8 mouse cellular contexts compared by ENCODE assay signal in the genomic region with DNA sequence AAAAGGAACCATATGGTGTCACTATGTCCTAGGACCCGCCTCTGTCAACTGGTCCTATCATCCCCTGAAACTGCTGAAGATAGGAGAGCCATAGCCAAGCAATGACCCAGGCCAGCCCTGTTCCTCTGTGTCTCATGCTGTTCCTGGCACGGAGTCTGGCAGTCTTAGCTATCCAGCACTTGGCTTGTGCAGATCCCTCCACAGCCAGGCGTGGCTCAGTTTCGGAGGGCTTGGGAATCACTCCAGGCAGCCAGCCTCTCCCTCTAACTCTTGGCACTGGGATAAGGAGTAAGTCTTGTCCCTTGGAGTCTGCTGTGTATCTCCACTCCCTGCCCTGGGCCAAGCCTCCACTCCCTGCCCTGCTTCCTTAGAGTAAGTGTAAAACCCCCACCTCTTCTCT. TPM values are rescaled to one million over a fixed set of nuclear protein-coding genes. Genes with fewer than 3 reads are reported as not detected.
DNase-seq lines count a peak whose midpoint lies in the region; ATAC-seq lines count a peak whose summit lies in the region.

No protein-coding gene starts in this region.

- H3K9ac ChIP-seq in embryonic facial prominence, embryonic 14.5 days (ENCODE audit: low read depth, low read length), result no peak overlapping the region

- no peak for ATAC-seq in embryonic facial prominence, embryonic 14.5 days (ENCODE audit: low read depth)

- H3K27me3 ChIP-seq in embryonic facial prominence, embryonic 14.5 days (replicated peaks; ENCODE audit: control insufficient read depth, insufficient read depth, low read length), result no peaks in the 10 kb centered on the region
- H3K27me3 ChIP-seq in embryonic facial prominence, embryonic 10.5 days (replicated peaks; ENCODE audit: low read depth, poor library complexity, severe bottlenecking), result no peaks in the 10 kb centered on the region
- no peaks in the 10 kb centered on the region for H3K27me3 ChIP-seq in midbrain, embryonic 10.5 days (ENCODE audit: low read depth, poor library complexity, severe bottlenecking)

- H3K9me3 ChIP-seq in embryonic facial prominence, embryonic 14.5 days (ENCODE audit: control insufficient read depth, low read length), result no peaks in the 10 kb centered on the region
- H3K9me3 ChIP-seq in embryonic facial prominence, embryonic 10.5 days, result no peaks in the 10 kb centered on the region
- no peaks in the 10 kb centered on the region for H3K9me3 ChIP-seq in midbrain, embryonic 10.5 days (replicated peaks)

- H3K27ac ChIP-seq in embryonic facial prominence, embryonic 14.5 days (replicated peaks; ENCODE audit: low read depth, low read length), result no peak overlapping the region
- H3K27ac ChIP-seq in embryonic facial prominence, embryonic 10.5 days (replicated peaks), result no peak overlapping the region
- no peak overlapping the region for H3K27ac ChIP-seq in midbrain, embryonic 10.5 days (replicated peaks)

- DNase-seq in embryonic facial prominence, embryonic 14.5 days (ENCODE audit: low spot score), result peak; percentile 51
- no peak for DNase-seq in embryonic facial prominence, embryonic 10.5 days (ENCODE audit: low spot score)
- peak; percentile 43 for DNase-seq in right cerebral cortex, adult 18-20 months
- DNase-seq in right cerebral cortex, postnatal 14 days, result no peak
- DNase-seq in heart, postnatal 14 days, result peak; percentile 83 to 84
- DNase-seq in testis, postnatal 10 days (ENCODE audit: low spot score), result peak; percentile 73
- DNase-seq in frontal cortex, postnatal 25 days (ENCODE audit: low spot score in 2 of 2), result no peak
- DNase-seq in midbrain, embryonic 10.5 days (ENCODE audit: low spot score), result no peak

- H3K4me1 ChIP-seq in embryonic facial prominence, embryonic 14.5 days (ENCODE audit: control insufficient read depth, insufficient read depth, low read length), result no peaks in the 10 kb centered on the region
- H3K4me1 ChIP-seq in embryonic facial prominence, embryonic 10.5 days, result peaks cover 16% of the 10 kb centered on the region; the same call in 1 of the 2 replicates
- H3K4me1 ChIP-seq in midbrain, embryonic 10.5 days, result peaks cover 7% of the 10 kb centered on the region; the same call in 1 of the 2 replicates

- H3K4me2 ChIP-seq in embryonic facial prominence, embryonic 14.5 days (ENCODE audit: low read depth, low read length), result no peak overlapping the region

- no peak overlapping the region for H3K4me3 ChIP-seq in embryonic facial prominence, embryonic 14.5 days (ENCODE audit: low read depth, low read length)
- H3K4me3 ChIP-seq in embryonic facial prominence, embryonic 10.5 days, result no peak overlapping the region
- no peak overlapping the region for H3K4me3 ChIP-seq in midbrain, embryonic 10.5 days

- 74% methylated on average over 4 of the region's 4 CpGs for WGBS in embryonic facial prominence, embryonic 14.5 days
- WGBS in embryonic facial prominence, embryonic 10.5 days, result 82% methylated on average over 4 of the region's 4 CpGs
- 94% methylated on average over 4 of the region's 4 CpGs for WGBS in midbrain, embryonic 10.5 days

- intact Hi-C loops in heart, postnatal 14 days (cut with DNase I), result loop anchor here (10.0 kb wide), 1 partner anchor 298 kb away; the partner anchor contains the start of gene Hic1

- H3K36me3 ChIP-seq in embryonic facial prominence, embryonic 14.5 days (ENCODE audit: control insufficient read depth, insufficient read depth, low read length), result no peaks in the 10 kb centered on the region
- H3K36me3 ChIP-seq in embryonic facial prominence, embryonic 10.5 days (replicated peaks), result peaks cover 28% of the 10 kb centered on the region
- peaks cover 55% of the 10 kb centered on the region for H3K36me3 ChIP-seq in midbrain, embryonic 10.5 days

RNA-seq across cellular contexts. Expression of gene Sgsm2, which starts 30.2 kb away (rescaled TPM):
- 4.9 and 6.2 TPM in 2 replicates for polyA plus RNA-seq in embryonic facial prominence, embryonic 14.5 days (2014; fragmentation: Nextera tagmentation; extraction: Ambion mirVana)
- polyA plus RNA-seq in embryonic facial prominence, embryonic 10.5 days (2016; fragmentation: Nextera tagmentation; extraction: Ambion mirVana), result 4.4 and 4.7 TPM in 2 replicates
- 1 to 10 TPM; 7.0 to 7.3 TPM for total RNA-seq in heart, postnatal 14 days (2021)
- 7.6 and 9.5 TPM in 2 replicates for polyA plus RNA-seq in midbrain, embryonic 10.5 days (2016; fragmentation: Nextera tagmentation; extraction: Ambion mirVana)

RNA-seq across cellular contexts. Expression of gene Tsr1, which starts 31.2 kb away (rescaled TPM):
- 48.1 and 49.5 TPM in 2 replicates for polyA plus RNA-seq in embryonic facial prominence, embryonic 14.5 days (2014; fragmentation: Nextera tagmentation; extraction: Ambion mirVana)
- 52.9 and 59.4 TPM in 2 replicates for polyA plus RNA-seq in embryonic facial prominence, embryonic 10.5 days (2016; fragmentation: Nextera tagmentation; extraction: Ambion mirVana)
- 10 to 100 TPM; 13.5 to 14.2 TPM for total RNA-seq in heart, postnatal 14 days (2021)
- polyA plus RNA-seq in midbrain, embryonic 10.5 days (2016; fragmentation: Nextera tagmentation; extraction: Ambion mirVana), result 46.3 and 49.7 TPM in 2 replicates

RNA-seq across cellular contexts. Expression of gene Mnt, which starts 35.9 kb away (rescaled TPM):
- 4.8 and 5.8 TPM in 2 replicates for polyA plus RNA-seq in embryonic facial prominence, embryonic 14.5 days (2014; fragmentation: Nextera tagmentation; extraction: Ambion mirVana)
- 5.2 and 5.3 TPM in 2 replicates for polyA plus RNA-seq in embryonic facial prominence, embryonic 10.5 days (2016; fragmentation: Nextera tagmentation; extraction: Ambion mirVana)
- 10 to 100 TPM; 10.5 to 11.6 TPM for total RNA-seq in heart, postnatal 14 days (2021)
- 4.2 and 5.5 TPM in 2 replicates for polyA plus RNA-seq in midbrain, embryonic 10.5 days (2016; fragmentation: Nextera tagmentation; extraction: Ambion mirVana)

RNA-seq across cellular contexts. Expression of gene Smg6, which starts 59.0 kb away (rescaled TPM):
- 12.8 and 13.6 TPM in 2 replicates for polyA plus RNA-seq in embryonic facial prominence, embryonic 14.5 days (2014; fragmentation: Nextera tagmentation; extraction: Ambion mirVana)
- 19.5 and 21.0 TPM in 2 replicates for polyA plus RNA-seq in embryonic facial prominence, embryonic 10.5 days (2016; fragmentation: Nextera tagmentation; extraction: Ambion mirVana)
- 10 to 100 TPM; 19.2 to 20.9 TPM for total RNA-seq in heart, postnatal 14 days (2021)
- 17.8 and 20.7 TPM in 2 replicates for polyA plus RNA-seq in midbrain, embryonic 10.5 days (2016; fragmentation: Nextera tagmentation; extraction: Ambion mirVana)

RNA-seq across cellular contexts. Expression of gene Srr, which starts 59.1 kb away (rescaled TPM):
- 30.4 and 36.3 TPM in 2 replicates for polyA plus RNA-seq in embryonic facial prominence, embryonic 14.5 days (2014; fragmentation: Nextera tagmentation; extraction: Ambion mirVana)
- polyA plus RNA-seq in embryonic facial prominence, embryonic 10.5 days (2016; fragmentation: Nextera tagmentation; extraction: Ambion mirVana), result 15.4 and 17.7 TPM in 2 replicates
- total RNA-seq in heart, postnatal 14 days (2021), result 10 to 100 TPM; 31.5 to 34.3 TPM
- polyA plus RNA-seq in midbrain, embryonic 10.5 days (2016; fragmentation: Nextera tagmentation; extraction: Ambion mirVana), result 14.4 and 19.5 TPM in 2 replicates

Comparison
In these comparisons a context has a peak if more than half of its experiments do, and no peak if none do; other contexts are left out.
1. DNase-seq: peak in embryonic facial prominence, embryonic 14.5 days (single experiment), right cerebral cortex, adult 18-20 months (single experiment), heart, postnatal 14 days (2 of 2) and testis, postnatal 10 days (single experiment); none in embryonic facial prominence, embryonic 10.5 days (single experiment), right cerebral cortex, postnatal 14 days (single experiment), frontal cortex, postnatal 25 days (0 of 2) and midbrain, embryonic 10.5 days (single experiment).